Mouse (Mus musculus) embryonic fibroblast, embryonic 13.5 days (primary cell): Measurements from ENCODE around the gene Ttc30b.

Experiments used
- CTCF ChIP-seq: IDR thresholded peaks from 2 replicates; pipeline ENCODE4 v1.5.1; 2011; ENCODE audit warnings: mild to moderate bottlenecking, control low read depth, low read length, moderate library complexity, borderline replicate concordance; ENCODE audit not compliant: insufficient read depth
- POLR2A ChIP-seq: IDR thresholded peaks from 2 replicates; pipeline ENCODE4 v1.6.1; 2011; ENCODE audit warnings: low read depth, mild to moderate bottlenecking, control low read depth, low read length, moderate library complexity

GRCm38 (mm10) chr2:75959850-75960365 is 21.5 kb upstream of the Ttc30b start:
- TF ChIP-seq CTCF = no peak
- no peak for TF ChIP-seq POLR2A
